Mouse (Mus musculus) ES-Bruce4 (cell line): ENCODE measurements around the gene Samd14.

Source experiments
- CTCF ChIP-seq: IDR thresholded peaks from one replicate; pipeline ENCODE4 v1.8.1; 2011; ENCODE audit warnings: low read depth, low read length
- POLR2A ChIP-seq: IDR thresholded peaks from one replicate; pipeline ENCODE4 v1.8.1; 2011; ENCODE audit warnings: low read length; ENCODE audit not compliant: insufficient read depth

DNA sequence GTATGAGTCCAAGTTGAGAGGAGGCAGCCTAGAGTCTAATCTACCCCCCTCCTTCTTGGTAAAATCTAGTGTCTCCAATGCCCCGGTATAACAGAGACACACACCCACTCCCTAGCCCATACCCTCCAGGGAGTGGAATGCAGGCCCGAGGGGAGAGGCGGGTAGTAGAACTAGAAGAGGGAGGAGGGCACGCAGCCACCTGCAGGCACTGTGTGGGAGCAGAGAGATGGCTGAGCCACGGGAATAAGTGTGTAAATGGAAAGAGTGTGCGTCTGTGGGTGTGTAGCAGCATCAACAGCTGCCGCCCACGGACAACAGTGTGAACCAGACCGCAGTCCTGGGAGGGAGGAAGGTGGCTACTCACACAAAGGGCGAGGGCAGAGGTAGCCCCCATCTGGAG, 25.2 kb downstream of the Samd14 start:
- TF ChIP-seq CTCF = no peak
- no peak for TF ChIP-seq POLR2A
